Mouse (Mus musculus) lung, postnatal 0 days (tissue): ENCODE measurements at regions not wholly inside any gene's neighbourhood (a gene's known extent, or its start where the extent isn't known, plus 50 kb on each side); places are given as distances from the start of the nearest gene placed in this dataset.
"Not testable (repeated sequence)": the region's sequence is repeated elsewhere in the genome, so short reads cannot be mapped to it uniquely, and the experiment has no call there.

Experiments
- CTCF ChIP-seq: IDR thresholded peaks from 2 replicates; pipeline ENCODE4 v1.5.1; 2016; ENCODE audit warnings: antibody characterized with exemption, mild to moderate bottlenecking
- EP300 ChIP-seq: IDR thresholded peaks from 2 replicates; pipeline ENCODE4 v1.6.1; 2016; ENCODE audit warnings: antibody characterized with exemption, mild to moderate bottlenecking, control low read depth

GRCm38 (mm10) chr13:61805300-61805699 is 235.4 kb upstream of the Cts3 start:
- not testable (repeated sequence) for TF ChIP-seq CTCF, EP300
